ENCODE assay signal across 9 mouse cellular contexts in genomic region chr12:72197925-72198486, GRCm38 (mm10). TPM values are rescaled to one million over a fixed set of nuclear protein-coding genes. Genes with fewer than 3 reads are reported as not detected.
DNase-seq lines count a peak whose midpoint lies in the region; ATAC-seq and TF ChIP-seq lines count a peak whose summit lies in the region.
"Had no signal": no experiment of that assay in that cellular context is flagged by ENCODE, and none has a peak within 500 bp of the region (broad histone marks: within the 10 kb centered on the region; RNA-seq: fewer than 3 reads in every experiment).

No protein-coding gene starts in this region.

- peak; percentile 54 for ATAC-seq in lung, embryonic 16.5 days (ENCODE audit: low read depth)
- ATAC-seq in heart, postnatal 0 days (ENCODE audit: insufficient read depth, low read depth): peak; percentile 81
- ATAC-seq in neural tube, embryonic 12.5 days (ENCODE audit: low FRiP score, low read depth): peak; percentile 37; the same call in 1 of the 2 replicates
- ATAC-seq in monocyte, adult 5-6 weeks (replicated peaks; ENCODE audit: insufficient number of reproducible peaks, low FRiP score, low TSS enrichment, poor library complexity, severe bottlenecking): no peak

- DNase-seq in lung, adult 2 months: no peak
- DNase-seq in embryo, embryonic 9.5 days (ENCODE audit: extremely low spot score): peak; percentile 52
- peak; percentile 24 for DNase-seq in heart, postnatal 0 days (ENCODE audit: low spot score)
- DNase-seq in right cerebral cortex, adult 18-20 months: no peak
- no peak for DNase-seq in adrenal gland, adult 2 months

- H3K36me3 ChIP-seq in lung, embryonic 16.5 days (ENCODE audit: control insufficient read depth, insufficient read depth, low read length): no peaks in the 10 kb centered on the region
- no peaks in the 10 kb centered on the region for H3K36me3 ChIP-seq in heart, postnatal 0 days (replicated peaks; ENCODE audit: control insufficient read depth, insufficient read depth, low read length)
- no peaks in the 10 kb centered on the region for H3K36me3 ChIP-seq in neural tube, embryonic 12.5 days

- TF ChIP-seq CTCF in lung, adult 2 months (IDR thresholded peaks at IDR 0.05; ENCODE audit: insufficient read depth, low read length): no peak
- TF ChIP-seq CTCF in heart, postnatal 0 days (IDR thresholded peaks at IDR 0.05; ENCODE audit: low read depth): no peak

- H3K4me2 ChIP-seq in lung, embryonic 16.5 days (ENCODE audit: low read depth, low read length): peak overlapping the region; percentile 22
- no peak overlapping the region for H3K4me2 ChIP-seq in heart, postnatal 0 days (ENCODE audit: low read depth, low read length)
- peak overlapping the region; percentile 21; the same call in 1 of the 2 replicates for H3K4me2 ChIP-seq in neural tube, embryonic 12.5 days (replicated peaks)

- no peak overlapping the region for H3K27ac ChIP-seq in lung, embryonic 16.5 days (ENCODE audit: low read length)
- H3K27ac ChIP-seq in heart, postnatal 0 days (ENCODE audit: low read depth): peak overlapping the region; percentile 12
- no peak overlapping the region for H3K27ac ChIP-seq in neural tube, embryonic 12.5 days
- H3K27ac ChIP-seq: macrophage had no signal

- 25% methylated on average over 18 of the region's 18 CpGs for WGBS in lung, embryonic 16.5 days
- 39% methylated on average over 18 of the region's 18 CpGs for WGBS in lung, adult 2 months
- WGBS in heart, postnatal 0 days: 52% methylated on average over 18 of the region's 18 CpGs
- WGBS in neural tube, embryonic 12.5 days: 58% methylated on average over 18 of the region's 18 CpGs

- TF ChIP-seq POLR2A in lung, adult 2 months (IDR thresholded peaks at IDR 0.05; ENCODE audit: borderline replicate concordance, extremely low read depth, low read depth, low read length): no peak

- no peak for TF ChIP-seq EP300 in heart, postnatal 0 days (IDR thresholded peaks at IDR 0.05; ENCODE audit: low read depth)

- H3K9ac ChIP-seq in lung, embryonic 16.5 days (ENCODE audit: low read length): no peak overlapping the region
- H3K9ac ChIP-seq in heart, postnatal 0 days (replicated peaks; ENCODE audit: low read depth, low read length): no peak overlapping the region
- no peak overlapping the region for H3K9ac ChIP-seq in neural tube, embryonic 12.5 days

- no peaks in the 10 kb centered on the region for H3K27me3 ChIP-seq in lung, embryonic 16.5 days (ENCODE audit: control insufficient read depth, insufficient read depth, low read depth, low read length)
- H3K27me3 ChIP-seq in heart, postnatal 0 days (ENCODE audit: control insufficient read depth, insufficient read depth, low read length): no peaks in the 10 kb centered on the region
- H3K27me3 ChIP-seq in neural tube, embryonic 12.5 days (replicated peaks): no peaks in the 10 kb centered on the region

- no peak overlapping the region for H3K4me3 ChIP-seq in lung, embryonic 16.5 days (ENCODE audit: low read length)
- no peak overlapping the region for H3K4me3 ChIP-seq in lung, adult 2 months (replicated peaks; ENCODE audit: extremely low read depth, low read depth, low read length)
- no peak overlapping the region for H3K4me3 ChIP-seq in heart, postnatal 0 days (ENCODE audit: low read depth, low read length)
- H3K4me3 ChIP-seq in neural tube, embryonic 12.5 days: no peak overlapping the region

- no peaks in the 10 kb centered on the region for H3K9me3 ChIP-seq in lung, embryonic 16.5 days (ENCODE audit: control insufficient read depth, low read length)
- no peaks in the 10 kb centered on the region for H3K9me3 ChIP-seq in heart, postnatal 0 days (replicated peaks; ENCODE audit: control insufficient read depth, low read length)
- H3K9me3 ChIP-seq in neural tube, embryonic 12.5 days: no peaks in the 10 kb centered on the region

- no peaks in the 10 kb centered on the region; the same call in 1 of the 2 replicates for H3K4me1 ChIP-seq in lung, embryonic 16.5 days (replicated peaks; ENCODE audit: control insufficient read depth, insufficient read depth, low read length)
- H3K4me1 ChIP-seq in lung, adult 2 months (ENCODE audit: control insufficient read depth, insufficient read depth, low read length): no peaks in the 10 kb centered on the region
- H3K4me1 ChIP-seq in heart, postnatal 0 days (ENCODE audit: control insufficient read depth, insufficient read depth): no peaks in the 10 kb centered on the region
- peaks cover 7% of the 10 kb centered on the region; the same call in 1 of the 2 replicates for H3K4me1 ChIP-seq in neural tube, embryonic 12.5 days

RNA-seq across cellular contexts. Expression of gene Ccdc175, which starts 13.2 kb away (rescaled TPM):
- polyA plus RNA-seq in lung, embryonic 16.5 days (2015; fragmentation: Nextera tagmentation; extraction: Ambion mirVana): not detected in 2 replicates
- polyA plus RNA-seq in lung, adult 2 months (2012; rRNA removed): not detected in 2 replicates
- total RNA-seq in heart, postnatal 0 days (2014; rRNA removed; ENCODE audit: low replicate concordance): not detected in 2 replicates
- polyA plus RNA-seq in heart, postnatal 0 days (2015; fragmentation: Nextera tagmentation; extraction: Ambion mirVana): not detected in 2 replicates
- polyA plus RNA-seq in neural tube, embryonic 12.5 days (2016; fragmentation: Nextera tagmentation; extraction: Ambion mirVana): not detected in 2 replicates
- 0.19 TPM in 1 of 3 replicates, not detected in the others for total RNA-seq in monocyte, adult 5-6 weeks (2017)
- total RNA-seq in adrenal gland, adult 2 months (2021): not detected
- not detected in 2 replicates for polyA plus RNA-seq in adrenal gland, adult 2 months (2012; rRNA removed)
- polyA plus RNA-seq: macrophage had no signal

Comparison
In these comparisons a context has a peak if more than half of its experiments do, and no peak if none do; other contexts are left out.
1. DNase-seq: peak in embryo, embryonic 9.5 days (single experiment) and heart, postnatal 0 days (single experiment); none in lung, adult 2 months (single experiment), right cerebral cortex, adult 18-20 months (single experiment) and adrenal gland, adult 2 months (single experiment).